ENCODE assay signal across 9 mouse cellular contexts in genomic region chr19:25445054-25445453, GRCm38 (mm10).
A peak's percentile ranks its signal among the peaks of the same experiment; 100 is the strongest.
DNase-seq lines count a peak whose midpoint lies in the region; ATAC-seq and TF ChIP-seq lines count a peak whose summit lies in the region.
"Had no signal": no experiment of that assay in that cellular context is flagged by ENCODE, and none has a peak within 500 bp of the region (broad histone marks: within the 10 kb centered on the region; RNA-seq: fewer than 3 reads in every experiment).

No protein-coding gene starts in this region.

- H3K4me3 ChIP-seq in ES-Bruce4 (ENCODE audit: low read depth, low read length) = no peak overlapping the region

- no peaks in the 10 kb centered on the region for H3K4me1 ChIP-seq in ES-Bruce4 (ENCODE audit: control insufficient read depth, insufficient read depth, low read length)

- no peak for ATAC-seq in CD4-positive, CD25-positive, alpha-beta regulatory T cell, adult 4 months

- no peaks in the 10 kb centered on the region for H3K27me3 ChIP-seq in ES-Bruce4 (ENCODE audit: control insufficient read depth, insufficient read depth, low read length, poor library complexity, severe bottlenecking)

- H3K27ac ChIP-seq in ES-Bruce4 (ENCODE audit: insufficient read depth, low read length) = no peak overlapping the region
- H3K27ac ChIP-seq: macrophage had no signal

- peak; percentile 24 for TF ChIP-seq CTCF in ES-Bruce4 (IDR thresholded peaks at IDR 0.05; ENCODE audit: low read depth, low read length)

- TF ChIP-seq EP300 in ES-Bruce4 (IDR thresholded peaks at IDR 0.05; ENCODE audit: insufficient read depth, low read depth, low read length) = no peak

- H3K36me3 ChIP-seq in ES-Bruce4 (ENCODE audit: control insufficient read depth, insufficient read depth, low read length, poor library complexity, severe bottlenecking) = no peaks in the 10 kb centered on the region

- H3K9me3 ChIP-seq in ES-Bruce4 (replicated peaks; ENCODE audit: control insufficient read depth, insufficient read depth, low read length, poor library complexity, severe bottlenecking) = no peaks in the 10 kb centered on the region

- no peak for TF ChIP-seq POLR2A in ES-Bruce4 (IDR thresholded peaks at IDR 0.05; ENCODE audit: insufficient read depth, low read length)

- peak; percentile 73 for DNase-seq in CD4-positive, CD25-positive, alpha-beta regulatory T cell, adult 2 months (ENCODE audit: low read depth, low spot score)
- peak; percentile 40 to 63 for DNase-seq in cerebellum, adult 18-20 months
- DNase-seq in frontal cortex, postnatal 25 days (ENCODE audit: low spot score in 2 of 2) = peak; percentile 35 to 60
- DNase-seq in layer of hippocampus, adult 18-20 months (ENCODE audit: low spot score in 2 of 2) = peak; percentile 14 to 77
- peak; percentile 69 for DNase-seq in lung, postnatal 25 days (ENCODE audit: low spot score)
- peak; percentile 59 to 84 for DNase-seq in spleen, postnatal 4 days (ENCODE audit: low spot score in 2 of 2)

- no peak overlapping the region for H3K9ac ChIP-seq in ES-Bruce4 (ENCODE audit: low read depth, poor library complexity, severe bottlenecking)
